Mouse (Mus musculus): ENCODE data around the gene Hist1h3f. TPM values are rescaled to one million over a fixed set of nuclear protein-coding genes. Genes with fewer than 3 reads are reported as not detected.
"Not testable (repeated sequence)": the region's sequence is repeated elsewhere in the genome, so short reads cannot be mapped to it uniquely, and the experiment has no call there.

The Hist1h3f gene
- polyA plus RNA-seq, 1 experiment = 9.6 TPM

- Histone ChIP-seq H3K4me3 (ENCODE audit: low read depth, low read length) (no peak overlapping the region; the same call in 1 of the 2 replicates), H3K4me1 (ENCODE audit: control insufficient read depth, insufficient read depth, insufficient read length, low read length) (peaks cover 5% of the 10 kb centered on the region; the same call in 1 of the 2 replicates), H3K27ac (ENCODE audit: insufficient read depth, low read depth, low read length) (peak overlapping the region; percentile 85), H3K27me3 (ENCODE audit: control insufficient read depth, insufficient read depth, low read length) (no peaks in the 10 kb centered on the region), H3K36me3 (ENCODE audit: control insufficient read depth, insufficient read depth, low read length) (no peaks in the 10 kb centered on the region)
- WGBS = under 1% methylated on average over 15 of the region's 15 CpGs
- no peak for TF ChIP-seq CTCF (IDR thresholded peaks at IDR 0.05; ENCODE audit: extremely low read depth, insufficient read length, insufficient replicate concordance, low read depth, low read length)
- TF ChIP-seq POLR2A (IDR thresholded peaks at IDR 0.05; ENCODE audit: low read depth, low read length) = no peak
These were observed 9.3 kb upstream of the Hist1h3f start for GRCm38 (mm10) chr13:23534368-23535131.

GRCm38 (mm10) chr13:23535137-23536075 lies 8.4 kb upstream of the Hist1h3f start, which contains the start of gene Hist1h3g:
TSS of gene Hist1h3g (plus strand) at chr13:23535422.
- under 1% methylated on average over 51 of the region's 62 CpGs for WGBS
- H3K36me3 ChIP-seq (ENCODE audit: control insufficient read depth, insufficient read depth, low read length); H3K27me3 ChIP-seq (ENCODE audit: control insufficient read depth, insufficient read depth, low read length); H3K4me1 ChIP-seq (ENCODE audit: control insufficient read depth, insufficient read depth, insufficient read length, low read length): not testable (repeated sequence)
- H3K4me3 ChIP-seq (ENCODE audit: low read depth, low read length) = peak within 1 kb of the TSS; percentile 59
- H3K27ac ChIP-seq (ENCODE audit: insufficient read depth, low read depth, low read length) = peak within 1 kb of the TSS; percentile 85
- TF ChIP-seq POLR2A (IDR thresholded peaks at IDR 0.05; ENCODE audit: low read depth, low read length) = peak; percentile 27; the same call in 1 of the 2 replicates

GRCm38 (mm10) chr13:23536076-23536822 lies 7.6 kb upstream of the Hist1h3f start:
- Histone ChIP-seq H3K27ac (ENCODE audit: insufficient read depth, low read depth, low read length) (0 out of 2 replicates have a peak overlapping the region, but pooled peaks have one; percentile 11), H3K36me3 (ENCODE audit: control insufficient read depth, insufficient read depth, low read length) (no peaks in the 10 kb centered on the region), H3K4me1 (ENCODE audit: control insufficient read depth, insufficient read depth, insufficient read length, low read length) (peaks cover 7% of the 10 kb centered on the region; the same call in 1 of the 2 replicates), H3K27me3 (ENCODE audit: control insufficient read depth, insufficient read depth, low read length) (no peaks in the 10 kb centered on the region), H3K4me3 (ENCODE audit: low read depth, low read length) (no peak overlapping the region)
- WGBS = 15% methylated on average over 7 of the region's 7 CpGs
- TF ChIP-seq POLR2A (IDR thresholded peaks at IDR 0.05; ENCODE audit: low read depth, low read length) (no peak), CTCF (IDR thresholded peaks at IDR 0.05; ENCODE audit: extremely low read depth, insufficient read length, insufficient replicate concordance, low read depth, low read length) (no peak)

GRCm38 (mm10) chr13:23537006-23537710 lies 6.7 kb upstream of the Hist1h3f start:
- Histone ChIP-seq H3K27ac (ENCODE audit: insufficient read depth, low read depth, low read length) (no peak overlapping the region), H3K4me1 (ENCODE audit: control insufficient read depth, insufficient read depth, insufficient read length, low read length) (peaks cover 7% of the 10 kb centered on the region; the same call in 1 of the 2 replicates), H3K27me3 (ENCODE audit: control insufficient read depth, insufficient read depth, low read length) (no peaks in the 10 kb centered on the region), H3K36me3 (ENCODE audit: control insufficient read depth, insufficient read depth, low read length) (no peaks in the 10 kb centered on the region), H3K4me3 (ENCODE audit: low read depth, low read length) (no peak overlapping the region)
- 54% methylated on average over 3 of the region's 3 CpGs for WGBS
- TF ChIP-seq CTCF (IDR thresholded peaks at IDR 0.05; ENCODE audit: extremely low read depth, insufficient read length, insufficient replicate concordance, low read depth, low read length) (no peak), POLR2A (IDR thresholded peaks at IDR 0.05; ENCODE audit: low read depth, low read length) (no peak)

DNA sequence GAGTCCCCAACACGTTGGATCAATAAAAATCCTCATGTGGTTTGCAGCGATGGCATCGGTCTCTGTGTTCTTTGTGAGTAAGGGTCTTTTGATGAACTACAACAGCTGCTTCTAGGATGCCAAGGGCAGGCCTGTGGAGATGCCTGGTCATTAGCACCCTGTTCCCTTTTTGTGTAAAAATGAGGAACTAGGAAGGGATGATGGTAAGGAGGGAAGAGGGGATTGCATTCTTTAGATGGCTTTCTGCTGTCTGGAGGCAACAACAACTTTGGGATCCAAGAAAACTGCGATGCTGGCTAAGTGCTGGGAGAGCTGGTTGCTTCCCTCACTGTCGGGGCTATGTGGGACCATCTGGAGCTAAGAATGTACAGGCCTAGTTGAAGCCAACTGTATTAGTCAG lies 5.6 kb upstream of the Hist1h3f start:
- Histone ChIP-seq H3K36me3 (ENCODE audit: control insufficient read depth, insufficient read depth, low read length) (no peaks in the 10 kb centered on the region), H3K4me3 (ENCODE audit: low read depth, low read length) (no peak overlapping the region), H3K27me3 (ENCODE audit: control insufficient read depth, insufficient read depth, low read length) (no peaks in the 10 kb centered on the region), H3K27ac (ENCODE audit: insufficient read depth, low read depth, low read length) (no peak overlapping the region), H3K4me1 (ENCODE audit: control insufficient read depth, insufficient read depth, insufficient read length, low read length) (peaks cover 7% of the 10 kb centered on the region; the same call in 1 of the 2 replicates)
- 84% methylated on average over 5 of the region's 5 CpGs for WGBS
- TF ChIP-seq CTCF (IDR thresholded peaks at IDR 0.05; ENCODE audit: extremely low read depth, insufficient read length, insufficient replicate concordance, low read depth, low read length) (no peak), POLR2A (IDR thresholded peaks at IDR 0.05; ENCODE audit: low read depth, low read length) (no peak)

DNA sequence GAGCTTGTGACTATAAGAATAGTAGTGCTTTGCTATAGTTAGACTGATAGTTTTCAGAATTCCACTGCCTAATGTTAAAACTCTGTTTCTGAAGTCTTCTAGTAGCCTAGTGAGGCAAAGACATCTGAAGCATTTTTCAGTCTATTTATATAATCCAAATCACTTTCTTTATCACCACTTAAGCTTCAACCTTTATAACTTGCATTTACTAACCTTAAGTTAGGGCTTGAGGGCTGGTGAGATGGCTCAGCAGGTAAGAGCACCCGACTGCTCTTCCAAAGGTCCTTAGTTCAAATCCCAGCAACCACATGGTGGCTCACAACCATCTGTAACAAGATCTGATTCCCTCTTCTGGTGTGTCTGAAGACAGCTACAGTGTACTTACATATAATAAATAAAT lies 4.0 kb upstream of the Hist1h3f start:
- not testable (repeated sequence) for H3K27me3 ChIP-seq (ENCODE audit: control insufficient read depth, insufficient read depth, low read length); H3K4me1 ChIP-seq (ENCODE audit: control insufficient read depth, insufficient read depth, insufficient read length, low read length); H3K4me3 ChIP-seq (ENCODE audit: low read depth, low read length); H3K27ac ChIP-seq (ENCODE audit: insufficient read depth, low read depth, low read length); H3K36me3 ChIP-seq (ENCODE audit: control insufficient read depth, insufficient read depth, low read length)
- 76% methylated on average over 1 of the region's 1 CpGs for WGBS

Measured in small intestine, adult 2 months (tissue).